Mouse (Mus musculus): ENCODE measurements at regions not wholly inside any gene's neighbourhood (a gene's known extent, or its start where the extent isn't known, plus 50 kb on each side); places are given as distances from the start of the nearest gene placed in this dataset.

DNA sequence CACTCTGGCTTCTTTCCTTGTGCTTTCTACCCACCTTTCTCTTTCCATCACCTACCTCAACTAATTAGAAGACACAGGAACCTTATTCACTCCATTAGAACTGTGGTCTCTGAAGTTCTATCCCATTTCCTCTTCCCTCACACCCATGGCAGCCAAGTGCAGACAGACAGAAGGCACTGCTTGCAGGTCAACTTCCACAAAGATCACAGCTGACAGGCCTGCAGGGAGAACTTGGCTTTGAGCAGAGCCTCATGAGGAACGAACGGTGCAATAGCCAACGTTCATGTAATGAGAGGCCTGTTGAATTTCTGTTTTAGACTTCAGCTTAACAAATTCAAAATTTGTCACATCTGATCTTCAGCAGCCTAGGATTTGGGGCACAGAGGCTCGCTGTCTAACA is 217.5 kb upstream of the Ankrd55 start:
- no peak for DNase-seq (ENCODE audit: low spot score in 2 of 2)

DNA sequence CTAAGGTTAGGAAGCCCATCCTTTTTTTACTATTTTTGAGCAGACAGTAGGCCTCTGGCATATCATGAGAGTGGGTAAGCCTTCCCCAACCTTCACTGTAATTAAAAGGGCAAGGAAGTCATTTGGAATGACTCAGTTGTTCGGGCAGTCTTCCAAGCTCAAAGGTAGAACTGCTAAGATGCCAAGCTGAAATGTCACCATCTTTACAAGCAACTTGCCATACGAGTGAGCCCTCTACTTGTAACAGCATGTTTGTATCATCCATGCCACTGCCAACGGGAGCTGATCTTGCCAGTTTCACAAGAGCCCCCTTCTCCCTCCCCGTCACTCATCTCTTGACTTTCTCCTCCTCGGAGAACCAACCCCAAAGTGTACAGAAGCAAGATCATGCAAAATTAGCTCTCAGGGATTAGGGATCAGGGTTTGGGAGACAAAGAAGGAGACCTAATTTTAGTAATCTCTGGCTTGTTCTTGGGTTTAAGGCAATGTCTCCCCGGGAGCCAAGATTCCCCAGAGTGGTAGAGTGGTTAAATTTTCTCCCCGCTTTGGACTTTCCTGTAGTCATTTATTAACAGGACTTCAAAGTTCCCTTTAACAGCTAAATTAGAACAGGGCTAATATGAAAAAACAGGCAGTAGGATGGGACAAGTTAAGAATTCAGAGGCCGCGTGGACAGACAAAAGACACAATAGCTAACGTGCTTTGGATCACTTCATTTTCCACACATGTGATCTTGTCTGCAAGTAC is 216.9 kb upstream of the Ankrd55 start:
- DNase-seq (ENCODE audit: low spot score in 2 of 2) = no peak

- no peak for DNase-seq (ENCODE audit: low spot score in 2 of 2)
Measured at GRCm38 (mm10) chr13:112071956-112072314, 216.3 kb upstream of the Ankrd55 start.

DNA sequence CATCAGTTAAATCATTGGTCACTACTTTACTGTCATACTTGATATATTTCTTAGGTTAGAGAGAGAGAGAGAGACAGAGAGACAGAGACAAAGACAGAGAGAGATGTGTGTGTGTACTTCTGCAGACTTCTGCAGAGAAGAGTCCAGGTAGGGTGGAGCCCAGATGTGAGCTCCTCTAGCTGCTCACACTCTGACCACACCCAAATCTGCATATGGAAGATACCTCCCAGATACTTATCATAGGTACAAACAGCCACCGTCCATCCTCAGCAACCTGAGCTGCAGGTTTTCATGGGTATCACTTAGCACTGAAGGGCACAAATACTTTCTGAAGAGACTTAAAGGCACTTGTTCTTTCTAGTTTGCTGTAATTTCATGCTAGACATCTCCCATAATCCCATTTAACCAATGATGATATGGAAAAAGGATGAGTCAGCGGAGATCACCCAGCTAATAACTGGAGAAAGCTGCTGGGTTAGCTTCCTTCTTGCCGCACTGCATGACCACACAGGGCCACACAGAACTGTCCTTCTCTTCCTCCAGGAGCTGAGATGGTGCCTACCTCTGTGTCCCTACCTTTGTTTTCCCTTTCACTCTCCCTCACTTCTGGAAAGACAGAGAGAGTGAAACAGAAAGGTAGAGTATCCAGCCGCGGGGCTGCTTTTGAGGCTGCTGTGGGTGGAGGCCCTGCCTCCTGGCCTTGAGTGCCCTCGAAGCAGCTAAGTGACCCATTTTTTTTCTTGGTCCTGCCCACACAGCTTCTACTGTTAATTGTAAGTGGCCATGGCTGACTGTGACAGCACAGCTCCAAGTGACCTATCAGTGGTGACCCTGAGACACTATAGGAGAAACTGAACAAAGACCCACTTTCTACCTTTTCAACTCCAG is 214.5 kb upstream of the Ankrd55 start:
- DNase-seq (ENCODE audit: low spot score in 2 of 2) = no peak

- no peak for DNase-seq (ENCODE audit: low spot score in 2 of 2)
Measured at GRCm38 (mm10) chr13:112075847-112076479, 212.3 kb upstream of the Ankrd55 start.

DNA sequence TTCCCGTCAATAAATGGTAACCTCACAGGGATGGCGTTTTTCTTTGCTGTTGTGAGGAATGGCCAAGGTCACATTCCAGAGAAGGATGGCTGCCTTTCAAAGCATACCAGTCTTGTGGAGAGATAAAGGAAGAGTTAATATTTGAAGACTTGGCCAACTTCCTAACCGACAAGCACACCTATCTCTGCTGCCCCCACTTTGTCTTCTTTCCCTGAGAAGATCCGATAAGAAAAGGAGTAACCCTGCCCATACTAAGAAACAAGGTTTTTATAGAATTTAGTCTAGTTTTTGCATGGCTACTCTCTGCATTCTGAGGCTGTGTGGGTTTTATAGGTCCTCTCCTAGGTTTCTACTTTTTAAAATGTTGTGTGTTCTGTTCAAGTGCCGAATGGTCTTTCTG is 210.2 kb upstream of the Ankrd55 start:
- no peak for DNase-seq (ENCODE audit: low spot score in 2 of 2)

DNA sequence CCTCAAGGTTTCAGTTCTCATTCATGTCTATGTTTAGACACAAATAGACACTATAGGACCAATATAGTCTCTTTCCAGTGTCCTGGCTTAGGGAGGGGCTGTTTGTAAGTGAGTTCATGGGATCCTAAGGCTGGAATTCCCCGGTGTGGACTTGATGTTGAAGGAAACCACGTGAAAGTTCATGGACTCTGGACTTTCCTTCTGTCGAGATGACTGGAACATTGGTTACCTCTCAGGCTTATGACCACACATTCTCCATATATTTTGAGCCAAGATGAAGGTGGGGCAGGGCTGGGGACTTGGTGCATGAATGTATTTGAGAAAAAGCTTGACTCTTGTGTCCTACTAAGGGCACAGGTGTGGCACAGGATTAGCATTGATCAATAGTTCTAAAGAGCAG is 206.3 kb upstream of the Ankrd55 start:
- DNase-seq (ENCODE audit: low spot score in 2 of 2) = no peak

DNA sequence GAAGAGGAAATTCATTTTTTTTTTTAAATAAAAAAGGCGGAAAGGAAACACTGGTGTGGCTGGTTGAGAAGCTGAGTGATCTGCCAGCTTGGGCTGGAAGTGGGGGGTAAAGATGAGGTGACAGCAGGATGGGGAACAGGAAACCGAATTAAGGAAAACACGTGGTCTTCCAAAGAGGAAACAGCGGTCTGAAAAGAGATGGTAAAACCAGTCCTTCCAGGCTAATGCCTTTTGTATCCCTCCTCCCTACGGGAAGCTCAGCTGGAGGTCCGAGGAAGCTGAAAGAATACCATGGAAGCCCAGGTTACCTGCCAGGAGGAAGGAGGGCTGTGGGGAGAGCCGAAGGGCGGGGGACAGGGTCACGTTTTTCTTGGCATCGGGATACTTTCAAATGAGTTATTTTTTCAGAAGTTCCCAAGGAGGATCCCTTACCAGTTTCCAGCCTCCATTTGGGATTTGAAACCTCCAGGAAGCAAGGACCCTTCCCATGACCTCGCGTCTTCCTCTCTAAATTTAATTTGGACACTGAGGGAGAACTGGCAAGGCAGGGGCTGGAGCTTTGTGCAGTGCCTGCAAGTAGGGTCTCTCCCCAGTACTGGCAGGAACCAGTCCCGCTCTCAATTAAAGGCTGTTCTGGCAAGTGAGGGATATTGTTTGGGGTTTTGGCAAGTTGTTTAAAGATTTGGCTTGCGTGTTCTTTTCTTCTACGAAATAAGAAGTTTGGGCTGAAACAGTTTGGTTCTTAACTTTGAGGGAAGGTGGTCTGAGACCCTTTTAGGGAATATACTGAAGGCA is 203.6 kb upstream of the Ankrd55 start:
- no peak for DNase-seq (ENCODE audit: low spot score in 2 of 2)

DNA sequence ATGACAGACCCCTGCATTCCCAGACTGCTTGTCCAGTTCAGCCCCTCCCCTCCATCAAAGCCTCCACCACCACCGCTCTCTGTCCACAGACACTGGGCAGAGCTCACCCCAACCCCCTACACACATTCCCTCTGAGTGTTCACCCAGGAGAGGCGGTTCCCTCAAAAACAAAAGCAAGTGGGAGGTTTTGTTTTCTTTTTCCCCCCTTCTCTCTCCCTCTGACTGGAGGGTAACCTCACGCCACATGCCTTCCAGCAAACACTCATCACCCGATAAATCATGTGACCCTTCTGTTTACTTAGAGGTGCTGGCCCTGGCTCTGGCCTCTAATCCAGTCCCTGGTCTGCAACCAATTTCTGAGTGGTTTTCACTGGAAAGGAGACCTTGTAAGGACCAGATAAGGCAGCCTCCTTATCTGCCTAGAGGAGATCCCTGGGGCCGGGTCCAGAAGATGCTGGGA is 199.9 kb upstream of the Ankrd55 start:
- DNase-seq (ENCODE audit: low spot score in 2 of 2) = no peak

- no peak for DNase-seq (ENCODE audit: low spot score in 2 of 2)
Measured at GRCm38 (mm10) chr13:112090737-112091136, 197.5 kb upstream of the Ankrd55 start.

- DNase-seq (ENCODE audit: low spot score in 2 of 2) = no peak
Measured at GRCm38 (mm10) chr13:112095595-112096139, 192.6 kb upstream of the Ankrd55 start.

DNA sequence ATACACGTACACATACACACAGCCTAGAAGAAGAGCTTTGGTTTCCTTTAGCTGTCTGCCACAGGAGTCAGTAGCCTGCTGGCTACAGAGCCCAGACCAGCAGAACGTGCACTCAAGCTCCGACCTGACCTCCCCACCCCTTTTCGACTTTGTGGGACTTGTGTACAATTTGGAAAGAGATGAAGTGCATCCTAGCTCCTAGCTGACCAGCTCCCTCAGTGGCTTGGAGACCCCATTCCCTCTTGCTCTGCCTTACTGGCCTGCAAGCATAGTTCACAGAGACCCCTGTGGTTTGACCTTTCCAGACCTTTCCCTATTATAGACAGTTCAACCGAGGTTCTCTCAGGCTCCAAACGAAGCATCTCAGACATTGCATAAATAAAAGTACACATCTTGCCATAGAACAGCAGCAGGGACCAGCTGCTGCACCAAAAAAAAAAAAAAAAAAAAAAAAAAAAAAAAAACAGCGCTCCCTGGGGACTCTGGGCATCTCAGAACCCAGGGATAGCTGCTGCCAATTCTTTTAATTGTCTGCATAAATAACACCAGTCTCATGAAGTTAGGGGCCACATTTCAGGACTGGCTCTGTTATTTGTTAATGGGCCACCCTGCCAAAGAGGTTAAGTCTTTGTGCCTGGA is 188.2 kb upstream of the Ankrd55 start:
- no peak for DNase-seq (ENCODE audit: low spot score in 2 of 2)

DNA sequence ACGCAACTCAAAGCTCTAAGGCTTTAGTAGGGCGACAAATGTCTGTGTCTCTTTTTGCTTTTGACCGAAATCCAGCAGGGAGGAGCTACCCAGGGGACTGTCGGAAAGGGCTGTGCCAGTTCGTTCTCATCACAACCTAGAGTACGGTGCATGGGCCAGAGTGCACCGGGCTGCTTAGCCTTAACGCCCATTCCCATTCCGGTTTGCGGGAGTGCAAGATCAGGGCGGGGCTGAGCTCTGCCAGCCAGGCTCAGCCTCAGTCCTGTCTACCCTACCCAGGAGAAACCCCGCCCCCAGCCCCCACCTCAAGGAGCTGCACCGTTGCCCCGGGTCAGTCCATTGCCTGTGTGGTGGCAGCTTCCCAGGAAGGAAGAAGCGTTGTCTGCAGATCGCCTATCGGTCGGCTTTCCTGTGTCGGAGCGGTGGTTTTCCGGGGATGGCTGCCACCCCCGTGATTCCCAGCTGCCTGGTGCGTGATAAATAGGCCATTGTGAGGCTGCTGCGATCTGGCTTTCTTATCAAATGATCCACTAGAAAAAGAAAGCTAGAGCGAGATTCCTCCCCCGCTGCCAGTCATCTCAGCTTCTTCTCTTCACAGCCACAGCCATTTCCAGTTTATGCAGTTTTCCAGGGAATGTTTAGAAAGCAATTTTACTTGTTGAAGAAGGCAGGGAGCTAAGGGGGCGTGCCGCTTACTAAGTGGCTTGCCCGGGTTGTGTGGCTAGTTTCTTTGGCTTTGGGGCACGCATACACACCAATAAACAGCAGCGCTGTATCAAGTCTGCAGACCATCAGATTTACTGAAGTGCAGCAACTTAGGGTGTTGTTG is 187.4 kb upstream of the Ankrd55 start:
- peak; percentile 13 to 37 for DNase-seq (ENCODE audit: low spot score in 2 of 2)

GRCm38 (mm10) chr13:112101421-112101756 is 186.9 kb upstream of the Ankrd55 start:
- DNase-seq (ENCODE audit: low spot score in 2 of 2) = no peak

DNA sequence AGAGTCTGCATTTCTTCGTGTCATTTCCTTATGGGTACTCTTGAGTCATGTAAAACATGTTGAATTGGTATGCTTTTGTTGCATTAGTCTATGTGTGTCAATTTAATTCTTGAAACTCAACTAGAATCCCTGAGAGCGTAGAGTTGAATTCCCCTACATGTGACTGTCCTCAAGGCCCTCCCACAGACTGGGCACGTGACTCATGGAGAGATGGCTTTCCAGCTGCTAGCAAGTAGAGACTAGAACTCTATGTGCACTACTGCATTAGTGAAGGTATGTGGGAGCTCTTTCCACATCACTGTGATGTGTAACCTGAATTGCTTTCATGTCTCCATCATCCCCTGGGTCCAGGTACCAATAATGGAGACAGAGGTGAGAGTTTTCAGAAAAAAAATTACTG is 182.3 kb upstream of the Ankrd55 start:
- no peak for DNase-seq (ENCODE audit: low spot score in 2 of 2)

DNA sequence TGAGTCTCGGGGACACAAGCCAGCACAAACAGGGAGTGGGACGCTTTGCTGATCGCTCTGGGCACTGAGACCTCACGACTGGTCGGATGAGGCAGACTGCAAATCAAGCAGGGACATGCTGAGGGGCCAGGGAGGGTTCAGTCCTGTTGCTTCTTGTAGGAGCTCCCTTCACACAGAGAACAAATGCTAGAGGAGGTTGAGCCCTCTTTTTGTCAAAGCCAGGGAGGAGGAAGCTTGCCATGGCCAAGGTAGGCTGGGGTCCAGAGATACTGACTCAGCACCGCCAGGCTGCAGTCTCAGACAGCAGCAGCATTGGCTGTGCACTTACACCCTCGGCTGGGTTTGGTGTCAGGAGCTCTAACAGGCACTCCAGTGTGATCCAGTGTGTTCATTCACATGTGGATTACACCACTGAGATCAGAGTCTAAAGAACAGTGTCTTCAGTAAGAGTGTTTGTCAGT is 173.5 kb upstream of the Ankrd55 start:
- DNase-seq (ENCODE audit: low spot score in 2 of 2) = peak in 1 of 2 experiments; percentile 21

DNA sequence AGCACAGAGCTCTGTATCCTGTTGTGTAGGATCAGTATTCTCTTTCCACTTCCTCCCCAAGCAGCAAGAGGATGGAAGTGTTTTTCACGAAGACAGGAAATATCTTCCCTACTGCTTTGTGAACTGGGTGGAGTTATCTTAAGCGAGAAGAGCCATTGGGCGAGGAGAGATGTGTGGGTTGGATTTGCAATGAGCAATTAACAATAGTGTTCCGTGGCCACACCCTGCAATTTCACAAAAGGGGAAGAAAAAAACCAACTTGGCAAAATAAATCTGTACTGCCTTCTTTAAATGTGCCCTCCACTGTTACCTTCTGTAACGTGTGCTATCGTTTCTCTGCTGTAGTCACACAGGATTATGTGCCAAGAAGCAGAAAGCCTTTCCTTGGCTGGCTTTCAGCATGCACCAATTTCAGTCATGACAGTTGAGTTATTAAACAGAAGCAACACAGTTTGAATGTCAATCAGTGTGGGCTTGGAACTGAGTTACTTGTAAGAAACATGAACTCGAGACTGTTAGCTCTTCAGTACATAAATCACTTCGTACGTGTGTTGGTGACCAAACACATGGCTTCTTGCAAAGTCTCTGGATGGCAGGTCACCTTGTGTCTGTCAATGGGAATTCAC is 172.0 kb upstream of the Ankrd55 start:
- no peak for DNase-seq (ENCODE audit: low spot score in 2 of 2)

GRCm38 (mm10) chr13:112118564-112118963 is 169.7 kb upstream of the Ankrd55 start:
- DNase-seq (ENCODE audit: low spot score in 2 of 2) = no peak

DNA sequence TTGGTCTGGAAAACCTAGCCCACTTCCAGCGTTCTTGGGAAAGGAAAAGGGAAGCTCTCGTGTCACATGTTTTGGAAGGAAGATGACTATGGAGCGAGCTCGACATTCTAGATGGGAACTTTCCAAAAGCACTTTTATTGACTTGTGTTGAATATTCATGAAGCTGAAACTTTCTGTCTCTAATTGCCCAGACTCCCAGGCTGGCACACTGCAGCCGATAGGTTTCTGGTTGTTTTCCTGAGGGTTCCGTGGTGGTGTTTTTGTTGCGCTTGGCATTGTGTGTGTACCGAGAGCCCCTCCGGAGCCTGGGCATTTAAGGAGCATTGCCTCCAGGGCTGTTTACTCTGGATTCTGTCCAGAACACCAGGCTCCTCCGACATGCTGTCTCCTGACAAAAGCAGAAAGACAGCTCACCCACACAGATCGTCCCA is 168.6 kb upstream of the Ankrd55 start:
- DNase-seq (ENCODE audit: low spot score in 2 of 2) = peak in 1 of 2 experiments; percentile 37
